Mouse (Mus musculus) megakaryocyte-erythroid progenitor cell, adult 5 weeks (primary cell): ENCODE data around the gene Ppp1cc. TPM values are rescaled to one million over a fixed set of nuclear protein-coding genes. Genes with fewer than 3 reads are reported as not detected.

ENCODE experiments used
- polyA plus RNA-seq: library from polyadenylated mRNA; stranded (reverse); fragments of >175 nt; gene quantifications from 2 replicates; pipeline ENCODE4 v1.2.3, GENCODE M21; 2012

Gene Ppp1cc
- 114 and 165 TPM in 2 replicates for polyA plus RNA-seq

GRCm38 (mm10) chr5:122157827-122158381 is at the start of gene Ppp1cc:
Ppp1cc (plus strand) TSS chr5:122158278.

GRCm38 (mm10) chr5:122140723-122141122 is 17.4 kb upstream of the Ppp1cc start, which contains the start of gene Ccdc63:
Ccdc63 (minus strand) TSS chr5:122140823.

GRCm38 (mm10) chr5:122206475-122206874 is 48.4 kb downstream of the Ppp1cc start, which contains the start of gene Hvcn1:
Hvcn1 (plus strand) TSS chr5:122206804.

Other genes with a start within 250 kb of the Ppp1cc start
- gene Cux2, start 108.2 kb upstream of the Ppp1cc start, polyA plus RNA-seq = 0.43 and 1.8 TPM in 2 replicates
- gene Myl2, start 57.3 kb upstream of the Ppp1cc start, polyA plus RNA-seq = 0.29 TPM in 1 of 2 replicates, not detected in the other
- gene Ccdc63, start 17.5 kb upstream of the Ppp1cc start, polyA plus RNA-seq = 0.30 and 0.34 TPM in 2 replicates
- 33.1 and 50.8 TPM in 2 replicates for gene Hvcn1, start 48.5 kb downstream of the Ppp1cc start, polyA plus RNA-seq
- 9.7 and 12.0 TPM in 2 replicates for gene Tctn1, start 106.2 kb downstream of the Ppp1cc start, polyA plus RNA-seq
- 9.4 and 11.1 TPM in 2 replicates for gene Pptc7, start 126.1 kb downstream of the Ppp1cc start, polyA plus RNA-seq
- 0.61 and 1.3 TPM in 2 replicates for gene Rad9b, start 196.0 kb downstream of the Ppp1cc start, polyA plus RNA-seq
- 8.8 and 10.1 TPM in 2 replicates for gene Vps29, start 196.1 kb downstream of the Ppp1cc start, polyA plus RNA-seq
- 37.5 and 39.2 TPM in 2 replicates for gene Gpn3, start 213.6 kb downstream of the Ppp1cc start, polyA plus RNA-seq
- 45.8 and 47.2 TPM in 2 replicates for gene Fam216a, start 214.1 kb downstream of the Ppp1cc start, polyA plus RNA-seq
- gene Arpc3, start 233.6 kb downstream of the Ppp1cc start, polyA plus RNA-seq = 52.9 and 66.4 TPM in 2 replicates